Mouse (Mus musculus) lung, embryonic 16.5 days (tissue): Measurements from ENCODE around the gene Hinfp. TPM values are rescaled to one million over a fixed set of nuclear protein-coding genes. Genes with fewer than 3 reads are reported as not detected.

Source experiments
- ATAC-seq: fragments of 200-750 bp; cut with Nextera tagmentation; 2 replicates; pipeline ENCODE4 v1.8.0; 2017; ENCODE audit warnings: low read depth, mild to moderate bottlenecking, moderate library complexity
- H3K27ac ChIP-seq: fragments of 300-500 bp; sonication (generic); 2 replicates; pipeline ENCODE4 v1.5.1; 2014; ENCODE audit warnings: mild to moderate bottlenecking, control low read depth, low read length
- H3K27me3 ChIP-seq: fragments of 300-500 bp; sonication (generic); 2 replicates; pipeline ENCODE4 v1.6.1; 2014; ENCODE audit warnings: low read depth, low read length, mixed read lengths; ENCODE audit not compliant: control insufficient read depth, insufficient read depth
- H3K36me3 ChIP-seq: fragments of 300-500 bp; sonication (generic); 2 replicates; pipeline ENCODE4 v1.6.1; 2014; ENCODE audit warnings: low read length; ENCODE audit not compliant: control insufficient read depth, insufficient read depth
- H3K4me1 ChIP-seq: fragments of 300-500 bp; sonication (generic); replicated peaks from 2 replicates; pipeline ENCODE4 v1.6.1; 2014; ENCODE audit warnings: low read length, mixed read lengths; ENCODE audit not compliant: control insufficient read depth, insufficient read depth
- H3K4me2 ChIP-seq: fragments of 300-500 bp; sonication (generic); 2 replicates; pipeline ENCODE4 v1.6.1; 2014; ENCODE audit warnings: low read depth, low read length, control low read depth
- H3K4me3 ChIP-seq: fragments of 300-500 bp; sonication (generic); 2 replicates; pipeline ENCODE4 v1.5.1; 2014; ENCODE audit warnings: mild to moderate bottlenecking, low read length, control low read depth
- H3K9ac ChIP-seq: fragments of 300-500 bp; sonication (generic); 2 replicates; pipeline ENCODE4 v1.6.1; 2014; ENCODE audit warnings: low read length, control low read depth
- H3K9me3 ChIP-seq: fragments of 300-500 bp; sonication (generic); 2 replicates; pipeline ENCODE4 v1.6.1; 2016; ENCODE audit warnings: low read length; ENCODE audit not compliant: control insufficient read depth
- WGBS: fragments of 180-500 bp; shearing (Covaris S2); extraction: QIAGEN DNeasy Blood & Tissue Kit; methylation state at CpG from one replicate; pipeline ENCODE4 v1.1.7; 2014; 5-methylcytosine and 5-hydroxymethylcytosine counted together
- polyA plus RNA-seq: library from polyadenylated mRNA; unstranded; fragments of >200 nt; fragmentation: Nextera tagmentation; extraction: Ambion mirVana; gene quantifications from 2 replicates; pipeline ENCODE4 v1.2.1, GENCODE M21; 2015

The Hinfp gene
- polyA plus RNA-seq, 1 experiment from 2014 or later, result 25.1 TPM

GRCm38 (mm10) chr9:44269077-44269476, 36.4 kb downstream of the Hinfp start:
- Histone ChIP-seq H3K4me3 (no peak overlapping the region), H3K9ac (no peak overlapping the region), H3K27me3 (no peaks in the 10 kb centered on the region), H3K9me3 (no peaks in the 10 kb centered on the region), H3K36me3 (no peaks in the 10 kb centered on the region), H3K4me2 (no peak overlapping the region), H3K4me1 (peaks cover 11% of the 10 kb centered on the region), H3K27ac (no peak overlapping the region)
- 79% methylated on average over 3 of the region's 3 CpGs for WGBS
- ATAC-seq, result no peak

GRCm38 (mm10) chr9:44268432-44268831, 37.0 kb downstream of the Hinfp start, which contains the start of gene Nlrx1:
Gene Nlrx1, minus strand, starts transcription at chr9:44268599.
- H3K27ac ChIP-seq, result peak within 1 kb of the TSS; percentile 77
- peak; percentile 31 for ATAC-seq
- 55% methylated on average over 6 of the region's 6 CpGs for WGBS
- H3K4me2 ChIP-seq, result peak within 1 kb of the TSS; percentile 77
- no peaks in the 10 kb centered on the region for H3K9me3 ChIP-seq
- H3K4me1 ChIP-seq, result peaks cover 11% of the 10 kb centered on the region
- no peaks in the 10 kb centered on the region for H3K27me3 ChIP-seq
- peak within 1 kb of the TSS; percentile 54 for H3K4me3 ChIP-seq
- peaks cover 2% of the 10 kb centered on the region; the same call in 1 of the 2 replicates for H3K36me3 ChIP-seq
- peak within 1 kb of the TSS; percentile 86 for H3K9ac ChIP-seq

- peak overlapping the region; percentile 77 for H3K4me2 ChIP-seq
- peak overlapping the region; percentile 54 for H3K4me3 ChIP-seq
- peak overlapping the region; percentile 77 for H3K27ac ChIP-seq
- peak overlapping the region; percentile 86 for H3K9ac ChIP-seq
- 5% methylated on average over 25 of the region's 28 CpGs for WGBS
- peaks cover 5% of the 10 kb centered on the region; the same call in 1 of the 2 replicates for H3K36me3 ChIP-seq
- peaks cover 11% of the 10 kb centered on the region for H3K4me1 ChIP-seq
- no peaks in the 10 kb centered on the region for H3K27me3 ChIP-seq
- peak; percentile 97 for ATAC-seq
- H3K9me3 ChIP-seq, result no peaks in the 10 kb centered on the region
Observed at GRCm38 (mm10) chr9:44268027-44268360, 37.5 kb downstream of the Hinfp start.

GRCm38 (mm10) chr9:44267319-44268026, 38.0 kb downstream of the Hinfp start:
- peak overlapping the region; percentile 77 for H3K27ac ChIP-seq

GRCm38 (mm10) chr9:44266478-44267226, 38.8 kb downstream of the Hinfp start:
- Histone ChIP-seq H3K36me3 (peaks cover 5% of the 10 kb centered on the region; the same call in 1 of the 2 replicates), H3K4me2 (peak overlapping the region; percentile 77), H3K27me3 (no peaks in the 10 kb centered on the region), H3K4me1 (peaks cover 11% of the 10 kb centered on the region), H3K27ac (0 out of 2 replicates have a peak overlapping the region, but pooled peaks have one; percentile 0), H3K9me3 (no peaks in the 10 kb centered on the region), H3K9ac (peak overlapping the region; percentile 86), H3K4me3 (no peak overlapping the region; the same call in 1 of the 2 replicates)
- WGBS, result 36% methylated on average over 8 of the region's 8 CpGs
- no peak for ATAC-seq

More at GRCm38 (mm10) chr9:44267319-44268026, 38.0 kb downstream of the Hinfp start:
- Histone ChIP-seq H3K36me3 (peaks cover 5% of the 10 kb centered on the region; the same call in 1 of the 2 replicates), H3K4me1 (peaks cover 11% of the 10 kb centered on the region), H3K4me3 (peak overlapping the region; percentile 54), H3K27me3 (no peaks in the 10 kb centered on the region), H3K9ac (peak overlapping the region; percentile 86), H3K4me2 (peak overlapping the region; percentile 77), H3K9me3 (no peaks in the 10 kb centered on the region)
- ATAC-seq, result peak; percentile 57
- 6% methylated on average over 23 of the region's 23 CpGs for WGBS

- no peaks in the 10 kb centered on the region for H3K9me3 ChIP-seq
- H3K27ac ChIP-seq, result no peak overlapping the region
- peaks cover 5% of the 10 kb centered on the region; the same call in 1 of the 2 replicates for H3K36me3 ChIP-seq
- H3K27me3 ChIP-seq, result no peaks in the 10 kb centered on the region
- ATAC-seq, result no peak
- no peak overlapping the region for H3K4me3 ChIP-seq
- WGBS, result 81% methylated on average over 14 of the region's 14 CpGs
- peaks cover 1% of the 10 kb centered on the region; the same call in 1 of the 2 replicates for H3K4me1 ChIP-seq
- no peak overlapping the region for H3K4me2 ChIP-seq
- no peak overlapping the region for H3K9ac ChIP-seq
Observed at GRCm38 (mm10) chr9:44261388-44261787, 44.1 kb downstream of the Hinfp start.

- Histone ChIP-seq H3K4me1 (peaks cover 3% of the 10 kb centered on the region), H3K4me2 (no peak overlapping the region), H3K9me3 (no peaks in the 10 kb centered on the region), H3K4me3 (no peak overlapping the region), H3K27me3 (no peaks in the 10 kb centered on the region), H3K36me3 (peaks cover 5% of the 10 kb centered on the region; the same call in 1 of the 2 replicates), H3K9ac (no peak overlapping the region), H3K27ac (no peak overlapping the region)
- whole genome bisulfite sequencing, result 71% methylated on average over 10 of the region's 10 CpGs
- no peak for ATAC-seq
Observed at GRCm38 (mm10) chr9:44259014-44259413, 46.5 kb downstream of the Hinfp start.

GRCm38 (mm10) chr9:44256213-44256612, 49.3 kb downstream of the Hinfp start:
- Histone ChIP-seq H3K4me3 (no peak overlapping the region), H3K4me1 (peaks cover 3% of the 10 kb centered on the region), H3K36me3 (no peaks in the 10 kb centered on the region), H3K9me3 (no peaks in the 10 kb centered on the region), H3K27ac (no peak overlapping the region), H3K27me3 (no peaks in the 10 kb centered on the region), H3K4me2 (no peak overlapping the region), H3K9ac (no peak overlapping the region)
- ATAC-seq, result no peak
- 64% methylated on average over 8 of the region's 8 CpGs for WGBS

GRCm38 (mm10) chr9:44255136-44255521, 50.3 kb downstream of the Hinfp start:
- Histone ChIP-seq H3K9ac (no peak overlapping the region), H3K4me3 (no peak overlapping the region), H3K9me3 (no peaks in the 10 kb centered on the region), H3K27me3 (no peaks in the 10 kb centered on the region), H3K4me1 (peaks cover 3% of the 10 kb centered on the region), H3K27ac (no peak overlapping the region), H3K36me3 (no peaks in the 10 kb centered on the region), H3K4me2 (no peak overlapping the region)
- 61% methylated on average over 6 of the region's 6 CpGs for WGBS
- ATAC-seq, result no peak
